Mouse (Mus musculus): ENCODE results near the gene Fez1.

DNA sequence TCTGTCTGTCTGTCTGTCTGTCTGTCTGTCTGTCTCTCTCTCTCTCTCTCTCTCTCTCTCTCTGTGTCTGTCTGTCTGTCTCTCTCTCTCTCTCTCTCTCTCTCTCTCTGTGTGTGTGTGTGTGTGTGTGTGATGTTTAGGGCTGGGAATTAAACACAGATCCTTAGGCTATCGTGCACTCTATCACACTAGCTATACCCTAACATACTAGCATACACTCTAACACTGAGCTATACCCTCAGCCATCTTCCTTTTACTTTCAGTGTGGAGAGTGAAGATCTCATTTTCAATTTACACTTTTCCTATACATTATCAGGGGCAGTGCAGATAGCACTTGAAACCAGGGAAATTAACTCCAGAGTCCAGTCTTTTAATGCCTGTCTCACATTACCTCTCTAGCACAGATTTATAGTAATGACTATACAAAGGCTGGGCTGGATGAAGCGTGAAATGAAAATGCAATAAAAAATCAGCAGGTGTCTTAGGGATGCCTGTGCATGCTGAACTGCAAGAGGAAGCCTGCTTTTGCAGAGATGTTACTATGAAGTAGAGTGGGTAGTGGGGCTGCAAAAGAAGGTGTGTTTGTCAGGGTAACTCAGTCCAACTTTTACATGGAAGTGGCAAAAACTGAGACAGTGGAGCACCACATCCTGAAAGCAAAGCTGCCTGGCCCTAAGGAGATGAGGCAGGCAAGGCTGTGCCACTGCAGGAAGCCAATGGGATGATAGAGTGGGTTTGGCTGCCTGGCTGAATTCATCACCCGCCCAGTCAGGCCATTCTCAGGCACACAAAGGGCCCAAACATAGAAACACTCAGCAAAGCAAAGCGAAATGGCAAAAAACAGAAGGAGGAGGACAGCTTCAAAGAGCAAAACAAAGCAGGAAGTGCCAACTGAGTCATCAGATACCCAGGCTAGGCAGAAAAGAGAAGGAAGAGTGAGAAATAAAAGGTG lies 43.5 kb downstream of the Fez1 start:
- TF ChIP-seq POLR2A (IDR thresholded peaks at IDR 0.05; ENCODE audit: insufficient read depth, low read depth, low read length) (no peak), EP300 (IDR thresholded peaks at IDR 0.05; ENCODE audit: insufficient read depth, low read depth, low read length) (no peak)
